9 mouse cellular contexts compared by ENCODE assay signal in genomic region chr1:134518677-134519076, GRCm38 (mm10). TPM values are rescaled to one million over a fixed set of nuclear protein-coding genes. Genes with fewer than 3 reads are reported as not detected.
DNase-seq lines count a peak whose midpoint lies in the region; ATAC-seq and TF ChIP-seq lines count a peak whose summit lies in the region.
"Had no signal": no experiment of that assay in that cellular context is flagged by ENCODE, and none has a peak within 500 bp of the region (broad histone marks: within the 10 kb centered on the region; RNA-seq: fewer than 3 reads in every experiment).

No protein-coding gene starts in this region.

- H3K4me2 ChIP-seq in heart, embryonic 12.5 days = peak overlapping the region; percentile 22; the same call in 1 of the 2 replicates
- peak overlapping the region; percentile 10; the same call in 1 of the 2 replicates for H3K4me2 ChIP-seq in liver, embryonic 15.5 days

- peaks cover 40% of the 10 kb centered on the region for H3K4me1 ChIP-seq in E14TG2a.4 (replicated peaks; ENCODE audit: low read depth, low read length)
- H3K4me1 ChIP-seq in heart, embryonic 12.5 days (replicated peaks) = peaks cover 27% of the 10 kb centered on the region
- peaks cover 37% of the 10 kb centered on the region for H3K4me1 ChIP-seq in liver, embryonic 15.5 days (replicated peaks)

- WGBS in heart, embryonic 12.5 days = 6% methylated on average over 7 of the region's 7 CpGs
- 2% methylated on average over 7 of the region's 7 CpGs for WGBS in liver, embryonic 15.5 days (ENCODE audit: insufficient replicate concordance)

- ATAC-seq in erythroid progenitor cell, adult 5-6 weeks (replicated peaks; ENCODE audit: low FRiP score, poor library complexity, severe bottlenecking) = peak; percentile 88
- peak; percentile 68 for ATAC-seq in heart, embryonic 12.5 days (ENCODE audit: insufficient number of reproducible peaks, low FRiP score)
- ATAC-seq in liver, embryonic 15.5 days (ENCODE audit: insufficient read depth) = peak; percentile 62; the same call in 1 of the 2 replicates

- peak; percentile 91 for DNase-seq in brain, adult 2 months (ENCODE audit: low read depth, low spot score)
- DNase-seq in kidney, postnatal 14 days = peak; percentile 93
- DNase-seq in ovary, postnatal 14 days (ENCODE audit: low spot score) = peak; percentile 77
- peak; percentile 91 for DNase-seq in thymus, postnatal 0 days (ENCODE audit: low spot score)

- H3K27me3 ChIP-seq in E14TG2a.4 (ENCODE audit: insufficient read depth, low read length) = peaks cover 14% of the 10 kb centered on the region
- H3K27me3 ChIP-seq in heart, embryonic 12.5 days (replicated peaks) = peaks cover 12% of the 10 kb centered on the region
- H3K27me3 ChIP-seq in liver, embryonic 15.5 days = peaks cover 32% of the 10 kb centered on the region

- H3K9me3 ChIP-seq in E14TG2a.4 (ENCODE audit: low read length) = no peaks in the 10 kb centered on the region
- H3K9me3 ChIP-seq in heart, embryonic 12.5 days (replicated peaks) = no peaks in the 10 kb centered on the region
- H3K9me3 ChIP-seq in liver, embryonic 15.5 days (replicated peaks) = no peaks in the 10 kb centered on the region

- TF ChIP-seq CTCF in E14TG2a.4 (conservative IDR thresholded peaks at IDR 0.05; ENCODE audit: low read length) = peak; percentile 63

- no peaks in the 10 kb centered on the region for H3K36me3 ChIP-seq in E14TG2a.4 (ENCODE audit: insufficient read depth, low read length)
- H3K36me3 ChIP-seq in heart, embryonic 12.5 days = no peaks in the 10 kb centered on the region
- no peaks in the 10 kb centered on the region for H3K36me3 ChIP-seq in liver, embryonic 15.5 days (replicated peaks)

- no peak overlapping the region for H3K27ac ChIP-seq in heart, embryonic 12.5 days (ENCODE audit: poor library complexity, severe bottlenecking)
- H3K27ac ChIP-seq in liver, embryonic 15.5 days (replicated peaks) = 0 out of 2 replicates have a peak overlapping the region, but pooled peaks have one; percentile 61
- H3K27ac ChIP-seq: macrophage had no signal

- no peak overlapping the region for H3K9ac ChIP-seq in heart, embryonic 12.5 days
- H3K9ac ChIP-seq in liver, embryonic 15.5 days = no peak overlapping the region

- H3K4me3 ChIP-seq in E14TG2a.4 (replicated peaks; ENCODE audit: low read length) = no peak overlapping the region
- H3K4me3 ChIP-seq in heart, embryonic 12.5 days = no peak overlapping the region
- H3K4me3 ChIP-seq in liver, embryonic 15.5 days (replicated peaks) = no peak overlapping the region

RNA-seq across cellular contexts. Expression of gene Rabif, which starts 24.2 kb away (rescaled TPM):
- 15.5 and 18.4 TPM in 2 replicates for total RNA-seq in erythroid progenitor cell, adult 5-6 weeks (2015; ENCODE audit: low replicate concordance)
- 3.6 and 11.7 TPM in 2 replicates for total RNA-seq in erythroid progenitor cell, adult 5-6 weeks (2017; ENCODE audit: low replicate concordance)
- 32.2 and 32.8 TPM in 2 replicates for polyA plus RNA-seq in heart, embryonic 12.5 days (2016; fragmentation: Nextera tagmentation; extraction: Ambion mirVana)
- polyA plus RNA-seq in liver, embryonic 15.5 days (2015; fragmentation: Nextera tagmentation; extraction: Ambion mirVana) = 15.8 and 16.5 TPM in 2 replicates
- 46.2 and 46.4 TPM in 2 replicates for polyA plus RNA-seq in thymus, postnatal 0 days (2015; fragmentation: Nextera tagmentation; extraction: Ambion mirVana)

RNA-seq across cellular contexts. Expression of gene Mgat4e, which starts 30.8 kb away (rescaled TPM):
- total RNA-seq in erythroid progenitor cell, adult 5-6 weeks (2015; ENCODE audit: low replicate concordance) = not detected in 2 replicates
- total RNA-seq in erythroid progenitor cell, adult 5-6 weeks (2017; ENCODE audit: low replicate concordance) = not detected in 2 replicates
- polyA plus RNA-seq in heart, embryonic 12.5 days (2016; fragmentation: Nextera tagmentation; extraction: Ambion mirVana) = not detected in 2 replicates
- not detected in 2 replicates for polyA plus RNA-seq in liver, embryonic 15.5 days (2015; fragmentation: Nextera tagmentation; extraction: Ambion mirVana)
- not detected in 2 replicates for polyA plus RNA-seq in thymus, postnatal 0 days (2015; fragmentation: Nextera tagmentation; extraction: Ambion mirVana)
- polyA plus RNA-seq: macrophage had no signal

RNA-seq across cellular contexts. Expression of gene Kdm5b, which starts 41.3 kb away (rescaled TPM):
- 5.4 and 20.1 TPM in 2 replicates for total RNA-seq in erythroid progenitor cell, adult 5-6 weeks (2015; ENCODE audit: low replicate concordance)
- total RNA-seq in erythroid progenitor cell, adult 5-6 weeks (2017; ENCODE audit: low replicate concordance) = 2.2 and 4.1 TPM in 2 replicates
- polyA plus RNA-seq in heart, embryonic 12.5 days (2016; fragmentation: Nextera tagmentation; extraction: Ambion mirVana) = 39.9 and 41.4 TPM in 2 replicates
- polyA plus RNA-seq in liver, embryonic 15.5 days (2015; fragmentation: Nextera tagmentation; extraction: Ambion mirVana) = 5.6 TPM in 2 replicates
- polyA plus RNA-seq in thymus, postnatal 0 days (2015; fragmentation: Nextera tagmentation; extraction: Ambion mirVana) = 43.7 and 53.6 TPM in 2 replicates
